Mouse (Mus musculus): ENCODE results near the gene Tmem201.

- TF ChIP-seq CTCF (IDR thresholded peaks at IDR 0.05; ENCODE audit: control insufficient read depth, insufficient read depth, insufficient replicate concordance, low read depth, low read length) (no peak), POLR2A (IDR thresholded peaks at IDR 0.05; ENCODE audit: control insufficient read depth, low read depth, low read length) (no peak)
Measured at GRCm38 (mm10) chr4:149732800-149733199, 5.0 kb downstream of the Tmem201 start.
